Mouse (Mus musculus) urinary bladder, postnatal 14 days (tissue): ENCODE data around the gene Cdc14a.

Experiments used
- DNase-seq: peaks from one replicate; pipeline ENCODE4 v3.0.0; 2021; ENCODE audit warnings: low spot score

Gene Cdc14a

GRCm38 (mm10) chr3:116267036-116267654, 156.7 kb downstream of the Cdc14a start:
- DNase-seq, result no peak

GRCm38 (mm10) chr3:116266360-116266759, 157.5 kb downstream of the Cdc14a start:
- DNase-seq, result no peak

GRCm38 (mm10) chr3:116263977-116264376, 159.9 kb downstream of the Cdc14a start:
- DNase-seq, result no peak

GRCm38 (mm10) chr3:116263061-116263460, 160.8 kb downstream of the Cdc14a start:
- no peak for DNase-seq

GRCm38 (mm10) chr3:116256104-116256503, 167.7 kb downstream of the Cdc14a start:
- no peak for DNase-seq

GRCm38 (mm10) chr3:116253077-116253531, 170.7 kb downstream of the Cdc14a start, which contains the start of gene Gpr88:
Gpr88 (minus strand) TSS chr3:116253503.
- peak; percentile 77 for DNase-seq

GRCm38 (mm10) chr3:116252255-116253040, 171.4 kb downstream of the Cdc14a start:
- peak; percentile 17 for DNase-seq

- peak; percentile 20 for DNase-seq
Measured at GRCm38 (mm10) chr3:116251481-116252254, 172.2 kb downstream of the Cdc14a start.

- DNase-seq, result no peak
Measured at GRCm38 (mm10) chr3:116249026-116249425, 174.8 kb downstream of the Cdc14a start.

- DNase-seq, result no peak
Measured at GRCm38 (mm10) chr3:116244476-116244875, 179.4 kb downstream of the Cdc14a start.

GRCm38 (mm10) chr3:116242685-116243084, 181.1 kb downstream of the Cdc14a start:
- no peak for DNase-seq

- DNase-seq, result no peak
Measured at GRCm38 (mm10) chr3:116237527-116237926, 186.3 kb downstream of the Cdc14a start.

GRCm38 (mm10) chr3:116236856-116237255, 187.0 kb downstream of the Cdc14a start:
- DNase-seq, result no peak

GRCm38 (mm10) chr3:116233515-116233914, 190.3 kb downstream of the Cdc14a start:
- no peak for DNase-seq

- no peak for DNase-seq
Measured at GRCm38 (mm10) chr3:116232763-116233162, 191.1 kb downstream of the Cdc14a start.

- no peak for DNase-seq
Measured at GRCm38 (mm10) chr3:116229336-116229735, 194.5 kb downstream of the Cdc14a start.

GRCm38 (mm10) chr3:116228360-116229245, 195.2 kb downstream of the Cdc14a start:
- no peak for DNase-seq

- no peak for DNase-seq
Measured at GRCm38 (mm10) chr3:116227383-116227782, 196.4 kb downstream of the Cdc14a start.

- no peak for DNase-seq
Measured at GRCm38 (mm10) chr3:116226915-116227314, 196.9 kb downstream of the Cdc14a start.
